Mouse (Mus musculus): ENCODE measurements around the gene P2rx1.
A peak's percentile ranks its signal among the peaks of the same experiment; 100 is the strongest.

Gene P2rx1

GRCm38 (mm10) chr11:73023099-73023498 is 24.2 kb downstream of the P2rx1 start:
- peak; percentile 85 for DNase-seq (ENCODE audit: low spot score)

GRCm38 (mm10) chr11:73023827-73024226 is 24.9 kb downstream of the P2rx1 start:
- DNase-seq (ENCODE audit: low spot score), result no peak

- DNase-seq (ENCODE audit: low spot score), result no peak
Measured at GRCm38 (mm10) chr11:73024236-73024904, 25.5 kb downstream of the P2rx1 start.

GRCm38 (mm10) chr11:73026961-73027360 is 28.1 kb downstream of the P2rx1 start:
- DNase-seq (ENCODE audit: low spot score), result no peak

- DNase-seq (ENCODE audit: low spot score), result peak; percentile 88
Measured at GRCm38 (mm10) chr11:73030821-73031498, 32.1 kb downstream of the P2rx1 start.

GRCm38 (mm10) chr11:73031536-73031935 is 32.6 kb downstream of the P2rx1 start:
- no peak for DNase-seq (ENCODE audit: low spot score)

- DNase-seq (ENCODE audit: low spot score), result no peak
Measured at GRCm38 (mm10) chr11:73036077-73036476, 37.2 kb downstream of the P2rx1 start.

- no peak for DNase-seq (ENCODE audit: low spot score)
Measured at GRCm38 (mm10) chr11:73036889-73037288, 38.0 kb downstream of the P2rx1 start.

- DNase-seq (ENCODE audit: low spot score), result no peak
Measured at GRCm38 (mm10) chr11:73037691-73038090, 38.8 kb downstream of the P2rx1 start.

- peak; percentile 80 for DNase-seq (ENCODE audit: low spot score)
Measured at GRCm38 (mm10) chr11:73039102-73039799, 40.3 kb downstream of the P2rx1 start.

- no peak for DNase-seq (ENCODE audit: low spot score)
Measured at GRCm38 (mm10) chr11:73044229-73044755, 45.4 kb downstream of the P2rx1 start.

GRCm38 (mm10) chr11:73044789-73045188 is 45.9 kb downstream of the P2rx1 start:
- no peak for DNase-seq (ENCODE audit: low spot score)

- peak; percentile 96 for DNase-seq (ENCODE audit: low spot score)
Measured at GRCm38 (mm10) chr11:73047542-73047996, 48.7 kb downstream of the P2rx1 start, which contains the start of gene Ncbp3. Ncbp3 (plus strand) TSS chr11:73047783.

GRCm38 (mm10) chr11:73048030-73048876 is 49.4 kb downstream of the P2rx1 start:
- DNase-seq (ENCODE audit: low spot score), result no peak

GRCm38 (mm10) chr11:73049335-73049734 is 50.4 kb downstream of the P2rx1 start:
- peak; percentile 81 for DNase-seq (ENCODE audit: low spot score)

- no peak for DNase-seq (ENCODE audit: low spot score)
Measured at GRCm38 (mm10) chr11:73052795-73053194, 53.9 kb downstream of the P2rx1 start.

- no peak for DNase-seq (ENCODE audit: low spot score)
Measured at GRCm38 (mm10) chr11:73057701-73058100, 58.8 kb downstream of the P2rx1 start.

GRCm38 (mm10) chr11:73059630-73060029 is 60.7 kb downstream of the P2rx1 start:
- no peak for DNase-seq (ENCODE audit: low spot score)

- no peak for DNase-seq (ENCODE audit: low spot score)
Measured at GRCm38 (mm10) chr11:73061413-73061812, 62.5 kb downstream of the P2rx1 start.
